Mouse (Mus musculus) retina, postnatal 7 days (tissue): ENCODE measurements at regions not wholly inside any gene's neighbourhood (a gene's known extent, or its start where the extent isn't known, plus 50 kb on each side); places are given as distances from the start of the nearest gene placed in this dataset.

Experiments used
- DNase-seq: peaks from one replicate; pipeline ENCODE4 v3.0.0-alpha.2; 2012; ENCODE audit warnings: low read depth, low spot score

DNA sequence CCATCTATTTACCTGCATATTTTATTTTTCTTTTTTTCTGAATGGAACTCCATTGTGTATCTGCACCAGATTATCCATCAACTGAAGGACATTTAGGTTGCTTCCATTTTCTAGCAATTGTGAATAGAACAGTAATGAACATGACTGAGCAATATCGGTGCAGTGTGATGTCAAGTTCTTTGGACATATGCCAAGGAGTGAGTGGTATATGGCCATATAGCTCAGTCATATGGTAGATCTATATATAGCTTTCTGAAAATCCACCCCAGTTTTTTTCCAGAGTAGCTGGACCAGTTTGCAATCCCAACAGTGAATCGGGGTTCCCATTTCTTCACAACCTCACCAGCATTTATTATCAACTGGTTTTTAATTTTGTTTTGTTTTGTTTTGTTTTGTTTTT is 52.0 kb upstream of the Tent5a start:
- DNase-seq, result no peak
